ENCODE assay signal across 18 mouse cellular contexts in the genomic region with DNA sequence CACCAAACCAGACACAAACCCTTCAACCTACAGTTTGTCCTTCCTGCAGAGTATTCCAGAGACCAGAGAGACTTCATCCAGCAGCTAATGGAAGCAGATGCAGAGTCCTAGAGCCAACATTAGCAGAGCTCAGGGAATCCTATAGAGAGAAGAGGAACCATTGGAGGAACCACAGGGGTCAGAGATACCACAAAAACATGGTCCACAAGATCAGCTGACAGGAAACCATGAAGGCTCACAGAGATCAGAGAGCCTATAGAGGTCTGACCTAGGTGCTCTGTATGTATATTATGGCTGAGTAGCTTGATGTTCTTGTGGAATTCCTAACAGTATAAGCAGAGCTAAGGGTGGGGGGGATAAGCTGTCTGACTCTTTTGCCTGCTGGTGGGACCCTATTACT.
"Had no signal": no experiment of that assay in that cellular context is flagged by ENCODE, and none has a peak within 500 bp of the region (broad histone marks: within the 10 kb centered on the region; RNA-seq: fewer than 3 reads in every experiment).

No protein-coding gene starts in this region.

- ATAC-seq: forebrain, postnatal 0 days; hindbrain, embryonic 16.5 days; inflammation-experienced regulatory T-cells, adult 6 months; intestine, embryonic 15.5 days; intestine, postnatal 0 days had no signal

- DNase-seq: forebrain, postnatal 0 days; gastrocnemius, postnatal 25 days; heart, adult 2 months; heart, postnatal 14 days; heart, postnatal 4 days; kidney, adult 18-20 months; kidney, adult 8-10 months; kidney, postnatal 10 days; kidney, postnatal 25 days; kidney, postnatal 4 days; layer of hippocampus, adult 9-11 months; layer of hippocampus, postnatal 36 days; liver; liver, embryonic 13.5 days had no signal
